Mouse (Mus musculus) spleen, adult 2 months (tissue): ENCODE data around the gene Robo1. TPM values are rescaled to one million over a fixed set of nuclear protein-coding genes. Genes with fewer than 3 reads are reported as not detected.

ENCODE experiments used
- DNase-seq, 2 experiments: peaks; one replicate each; pipeline versions ENCODE4 v3.0.0 to v3.0.0-alpha.2; 2012 to 2021; ENCODE audit warnings: low spot score in 2 of 2, low read depth in 1 of 2
- H3K27ac ChIP-seq: fragments of 200-500 bp; 2 replicates; pipeline ENCODE4 v1.5.1; 2012; ENCODE audit warnings: low read length, inconsistent platforms; ENCODE audit not compliant: insufficient read depth
- H3K27me3 ChIP-seq: fragments of 200-500 bp; 2 replicates; pipeline ENCODE4 v1.6.1; 2012; ENCODE audit warnings: mild to moderate bottlenecking, moderate library complexity, low read length, inconsistent platforms; ENCODE audit not compliant: control insufficient read depth, insufficient read depth
- H3K36me3 ChIP-seq: fragments of 200-500 bp; 2 replicates; pipeline ENCODE4 v1.6.1; 2012; ENCODE audit warnings: mild to moderate bottlenecking, low read length, inconsistent platforms; ENCODE audit not compliant: control insufficient read depth, insufficient read depth
- H3K4me1 ChIP-seq: fragments of 200-500 bp; 2 replicates; pipeline ENCODE4 v1.6.1; 2011; ENCODE audit warnings: inconsistent platforms; ENCODE audit not compliant: control insufficient read depth, insufficient read depth, insufficient read length
- H3K4me3 ChIP-seq: fragments of 200-500 bp; 2 replicates; pipeline ENCODE4 v1.5.1; 2011; ENCODE audit warnings: mild to moderate bottlenecking, inconsistent platforms; ENCODE audit not compliant: insufficient read depth, insufficient read length; ENCODE audit errors: extremely low read depth
- CTCF ChIP-seq: fragments of 200-500 bp; IDR thresholded peaks from 2 replicates; pipeline ENCODE4 v1.5.1; 2011; ENCODE audit warnings: mild to moderate bottlenecking, inconsistent platforms; ENCODE audit not compliant: insufficient read depth, insufficient read length, insufficient replicate concordance; ENCODE audit errors: extremely low read depth
- POLR2A ChIP-seq: fragments of 200-500 bp; IDR thresholded peaks from 2 replicates; pipeline ENCODE4 v1.6.1; 2011; ENCODE audit warnings: low read depth, low read length, inconsistent platforms
- WGBS: fragments of 180-500 bp; shearing (Covaris S2); methylation state at CpG from one replicate; pipeline ENCODE4 v1.1.7; 2018; 5-methylcytosine and 5-hydroxymethylcytosine counted together
- polyA plus RNA-seq: library from polyadenylated mRNA; depleted of rRNA; stranded (reverse); fragments of >200 nt; gene quantifications from 2 replicates; pipeline ENCODE4 v1.2.3, GENCODE M21; 2012

The Robo1 gene
- polyA plus RNA-seq, 1 experiment = 1.4 TPM

- Histone ChIP-seq H3K4me1 (no peaks in the 10 kb centered on the region), H3K27ac (no peak overlapping the region), H3K36me3 (no peaks in the 10 kb centered on the region), H3K27me3 (no peaks in the 10 kb centered on the region), H3K4me3 (no peak overlapping the region)
- WGBS = 73% methylated on average over 5 of the region's 5 CpGs
- DNase-seq = no peak
- TF ChIP-seq CTCF (no peak), POLR2A (no peak)
These were observed 42.3 kb downstream of the Robo1 start for GRCm38 (mm10) chr16:72350422-72350821.

- 81% methylated on average over 2 of the region's 2 CpGs for WGBS
- TF ChIP-seq CTCF = no peak
- no peak for TF ChIP-seq POLR2A
- Histone ChIP-seq H3K27ac (no peak overlapping the region), H3K4me1 (no peaks in the 10 kb centered on the region), H3K27me3 (no peaks in the 10 kb centered on the region), H3K4me3 (no peak overlapping the region), H3K36me3 (no peaks in the 10 kb centered on the region)
- DNase-seq = no peak
These were observed 48.6 kb downstream of the Robo1 start for GRCm38 (mm10) chr16:72356515-72357357.

DNA sequence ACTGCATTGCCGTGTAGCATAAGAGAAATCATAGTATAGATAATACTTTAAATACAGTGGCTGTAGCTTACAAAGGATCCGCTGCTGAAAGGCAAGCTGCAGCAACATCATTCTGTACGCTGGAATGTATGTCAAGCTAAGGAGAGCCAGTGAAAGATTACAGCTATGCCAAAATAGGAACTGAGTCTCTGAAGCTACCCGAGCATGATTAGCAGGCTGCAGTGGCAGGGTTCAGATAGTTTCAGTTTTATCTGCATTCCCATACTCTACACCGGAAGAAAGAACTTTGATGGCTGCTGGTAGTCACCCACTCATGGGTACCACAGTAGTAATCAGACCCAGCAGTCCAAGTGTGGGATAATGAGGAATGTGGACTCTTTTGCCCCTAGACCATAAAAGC lies 68.8 kb downstream of the Robo1 start:
- TF ChIP-seq POLR2A (no peak), CTCF (no peak)
- no peak for DNase-seq
- no peak overlapping the region for H3K27ac ChIP-seq
- no peaks in the 10 kb centered on the region for H3K4me1 ChIP-seq
- no peak overlapping the region for H3K4me3 ChIP-seq
- H3K36me3 ChIP-seq = no peaks in the 10 kb centered on the region
- 66% methylated on average over 5 of the region's 5 CpGs for WGBS
- no peaks in the 10 kb centered on the region for H3K27me3 ChIP-seq

- TF ChIP-seq POLR2A (no peak), CTCF (no peak)
- H3K4me3 ChIP-seq = no peak overlapping the region
- no peaks in the 10 kb centered on the region for H3K27me3 ChIP-seq
- H3K4me1 ChIP-seq = no peaks in the 10 kb centered on the region
- no peak overlapping the region for H3K27ac ChIP-seq
- 87% methylated on average over 6 of the region's 6 CpGs for WGBS
- DNase-seq = no peak
- no peaks in the 10 kb centered on the region for H3K36me3 ChIP-seq
These were observed 73.7 kb downstream of the Robo1 start for GRCm38 (mm10) chr16:72381819-72382218.

GRCm38 (mm10) chr16:72383566-72383965 lies 75.5 kb downstream of the Robo1 start:
- H3K4me1 ChIP-seq = no peaks in the 10 kb centered on the region
- no peak for DNase-seq
- 61% methylated on average over 1 of the region's 1 CpGs for WGBS
- H3K27ac ChIP-seq = no peak overlapping the region
- TF ChIP-seq POLR2A = no peak
- TF ChIP-seq CTCF = no peak
- H3K27me3 ChIP-seq = no peaks in the 10 kb centered on the region
- no peaks in the 10 kb centered on the region for H3K36me3 ChIP-seq
- no peak overlapping the region for H3K4me3 ChIP-seq

- Histone ChIP-seq H3K4me3 (no peak overlapping the region), H3K27ac (no peak overlapping the region), H3K4me1 (no peaks in the 10 kb centered on the region), H3K36me3 (no peaks in the 10 kb centered on the region), H3K27me3 (no peaks in the 10 kb centered on the region)
- WGBS = 86% methylated on average over 3 of the region's 3 CpGs
- TF ChIP-seq POLR2A (no peak), CTCF (no peak)
- DNase-seq = no peak
These were observed 85.4 kb downstream of the Robo1 start for GRCm38 (mm10) chr16:72393512-72393911.

GRCm38 (mm10) chr16:72398811-72399210 lies 90.7 kb downstream of the Robo1 start:
- DNase-seq = no peak
- no peak overlapping the region for H3K27ac ChIP-seq
- 76% methylated on average over 5 of the region's 5 CpGs for WGBS
- no peaks in the 10 kb centered on the region for H3K36me3 ChIP-seq
- H3K4me1 ChIP-seq = no peaks in the 10 kb centered on the region
- H3K4me3 ChIP-seq = no peak overlapping the region
- no peaks in the 10 kb centered on the region for H3K27me3 ChIP-seq
- TF ChIP-seq POLR2A = no peak
- TF ChIP-seq CTCF = no peak
